Mouse (Mus musculus) embryonic facial prominence, embryonic 10.5 days (tissue): Measurements from ENCODE around the gene Bbx. TPM values are rescaled to one million over a fixed set of nuclear protein-coding genes. Genes with fewer than 3 reads are reported as not detected.

ENCODE experiments used
- DNase-seq: peaks from one replicate; pipeline ENCODE4 v3.0.0-alpha.2; 2017; ENCODE audit warnings: low spot score
- H3K27ac ChIP-seq: fragments of 300-500 bp; sonication (generic); replicated peaks from 2 replicates; pipeline ENCODE4 v1.5.1; 2016; ENCODE audit warnings: mild to moderate bottlenecking
- H3K27me3 ChIP-seq: fragments of 300-500 bp; sonication (generic); replicated peaks from 2 replicates; pipeline ENCODE4 v1.6.1; 2016; ENCODE audit warnings: low read depth, mild to moderate bottlenecking; ENCODE audit not compliant: poor library complexity, severe bottlenecking
- H3K36me3 ChIP-seq: fragments of 300-500 bp; sonication (generic); replicated peaks from 2 replicates; pipeline ENCODE4 v1.6.1; 2016; ENCODE audit warnings: mild to moderate bottlenecking, moderate library complexity
- H3K4me1 ChIP-seq: fragments of 300-500 bp; sonication (generic); 2 replicates; pipeline ENCODE4 v1.6.1; 2016
- H3K4me3 ChIP-seq: fragments of 300-500 bp; sonication (generic); 2 replicates; pipeline ENCODE4 v1.5.1; 2016; ENCODE audit warnings: mild to moderate bottlenecking, moderate library complexity
- H3K9me3 ChIP-seq: fragments of 300-500 bp; sonication (generic); 2 replicates; pipeline ENCODE4 v1.6.1; 2016; ENCODE audit warnings: mild to moderate bottlenecking
- WGBS: fragments of 180-500 bp; shearing (Covaris S2); methylation state at CpG from one replicate; pipeline ENCODE4 v1.1.7; 2016; 5-methylcytosine and 5-hydroxymethylcytosine counted together
- polyA plus RNA-seq: library from polyadenylated mRNA; unstranded; fragments of >200 nt; fragmentation: Nextera tagmentation; extraction: Ambion mirVana; gene quantifications from 2 replicates; pipeline ENCODE4 v1.2.1, GENCODE M21; 2016

Gene Bbx
- polyA plus RNA-seq, 1 experiment from 2014 or later, result 44.6 TPM

DNA sequence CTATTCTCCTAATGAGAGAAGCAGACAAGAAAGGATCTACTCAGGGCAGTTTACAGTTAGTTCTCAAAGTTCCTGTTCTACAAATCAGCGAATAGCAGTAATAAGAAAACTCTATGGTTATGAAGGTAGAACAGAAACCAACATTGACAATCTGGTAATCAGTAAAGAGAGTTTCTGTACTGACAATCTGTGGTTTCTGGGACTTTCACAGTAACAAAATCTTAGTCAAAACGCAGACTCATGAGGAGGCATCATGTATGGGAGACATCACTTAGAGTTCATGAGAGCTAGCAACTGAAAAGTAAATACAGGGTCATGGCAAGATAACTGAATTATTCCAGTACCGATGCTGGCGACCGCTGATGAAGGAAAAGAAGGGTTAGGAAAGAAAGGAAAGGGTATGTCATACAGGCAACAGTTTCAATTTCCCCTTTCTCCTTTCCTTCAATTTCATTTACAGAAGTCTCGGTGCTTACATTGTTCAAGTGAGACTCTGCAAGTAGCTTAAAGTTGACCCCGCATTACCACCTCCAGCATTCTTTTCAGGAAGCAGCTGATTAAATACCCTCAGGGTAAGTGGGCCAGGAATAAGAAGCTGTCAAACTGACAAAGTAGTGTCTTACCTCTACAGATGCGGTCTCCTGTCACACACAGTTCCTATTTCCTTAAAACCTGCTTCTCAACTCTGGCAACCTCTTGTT is 133.3 kb downstream of the Bbx start:
- H3K36me3 ChIP-seq, result no peaks in the 10 kb centered on the region
- H3K9me3 ChIP-seq, result no peaks in the 10 kb centered on the region
- peaks cover 11% of the 10 kb centered on the region for H3K4me1 ChIP-seq
- H3K4me3 ChIP-seq, result no peak overlapping the region
- H3K27me3 ChIP-seq, result no peaks in the 10 kb centered on the region
- no peak overlapping the region for H3K27ac ChIP-seq
- DNase-seq, result no peak
- 59% methylated on average over 8 of the region's 8 CpGs for WGBS

DNA sequence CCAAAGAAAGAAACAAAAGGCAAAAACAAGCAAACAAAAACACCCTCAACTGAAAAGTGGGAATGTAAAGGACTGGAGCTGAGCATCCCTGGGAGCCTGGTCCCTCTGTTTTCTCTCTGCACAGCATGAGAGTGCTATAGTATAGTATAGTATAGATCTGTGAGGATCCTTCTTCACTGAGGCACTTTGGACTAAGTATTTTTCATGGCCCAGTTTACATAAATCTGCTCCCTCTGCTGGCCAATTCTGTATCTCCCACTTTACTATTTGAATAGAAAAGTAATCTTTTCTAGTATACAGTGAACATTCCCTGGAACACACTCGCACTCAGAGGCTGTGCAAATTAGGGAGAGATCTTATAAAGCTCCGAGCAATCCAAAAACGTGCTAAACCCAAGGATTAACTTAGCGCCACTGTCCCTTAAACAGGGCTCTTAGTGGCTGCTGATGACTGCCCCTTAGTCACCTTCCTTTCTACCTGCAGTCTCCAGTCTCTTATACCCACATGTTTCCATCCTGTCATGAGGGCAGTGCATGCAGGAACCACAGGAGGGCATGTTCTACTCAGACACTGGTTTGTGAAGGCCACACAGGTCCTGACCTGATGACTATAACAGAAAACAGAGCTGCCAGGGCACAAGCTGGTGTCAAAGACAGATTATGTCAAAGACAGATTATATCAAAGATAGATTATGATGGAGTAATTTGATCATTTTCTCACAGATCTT is 138.5 kb downstream of the Bbx start:
- no peaks in the 10 kb centered on the region for H3K9me3 ChIP-seq
- no peaks in the 10 kb centered on the region for H3K27me3 ChIP-seq
- no peaks in the 10 kb centered on the region for H3K36me3 ChIP-seq
- H3K27ac ChIP-seq, result no peak overlapping the region
- 83% methylated on average over 4 of the region's 4 CpGs for WGBS
- no peak for DNase-seq
- H3K4me1 ChIP-seq, result no peaks in the 10 kb centered on the region
- no peak overlapping the region for H3K4me3 ChIP-seq

DNA sequence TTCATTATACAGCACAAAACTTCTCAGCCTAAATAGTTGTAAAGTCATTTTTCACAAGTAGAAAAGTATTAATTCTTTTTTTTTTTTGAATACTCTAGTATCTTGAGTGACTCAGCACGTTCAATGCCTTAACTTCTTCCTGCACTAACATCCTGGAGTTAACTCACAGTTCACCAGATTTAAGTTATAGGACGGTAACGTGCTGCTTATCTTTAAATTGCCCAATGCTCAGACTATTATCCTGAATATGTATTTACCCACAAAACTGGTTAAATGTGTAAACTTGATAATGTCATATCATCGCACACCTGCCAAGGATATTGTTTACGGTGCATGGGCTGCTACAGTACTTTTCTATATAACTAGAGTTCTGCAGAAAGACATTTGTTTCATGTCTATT is 139.4 kb downstream of the Bbx start:
- Histone ChIP-seq H3K27ac (no peak overlapping the region), H3K4me3 (no peak overlapping the region), H3K9me3 (no peaks in the 10 kb centered on the region), H3K4me1 (no peaks in the 10 kb centered on the region), H3K27me3 (no peaks in the 10 kb centered on the region), H3K36me3 (no peaks in the 10 kb centered on the region)
- 94% methylated on average over 5 of the region's 5 CpGs for WGBS
- DNase-seq, result no peak

DNA sequence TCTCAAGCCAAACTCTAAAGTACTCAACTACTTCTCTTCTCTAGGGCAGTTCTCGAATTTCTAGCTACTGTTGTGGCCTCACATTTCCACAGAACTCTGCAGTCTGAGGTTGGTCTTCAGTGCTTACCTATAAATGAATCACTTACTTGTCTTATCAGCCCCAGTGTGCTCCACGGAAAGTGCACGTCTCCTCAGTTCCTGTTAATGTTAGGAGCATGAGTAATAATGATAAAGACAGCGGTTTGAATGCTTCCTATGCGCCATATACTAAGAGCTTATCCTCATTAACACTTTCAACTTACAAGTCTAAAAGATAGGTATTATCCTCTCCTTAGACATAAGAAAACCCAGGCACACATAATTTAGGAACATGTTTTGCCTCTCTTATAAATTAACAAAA is 142.4 kb downstream of the Bbx start:
- 88% methylated on average over 5 of the region's 5 CpGs for WGBS
- DNase-seq, result no peak
- Histone ChIP-seq H3K27me3 (no peaks in the 10 kb centered on the region), H3K27ac (no peak overlapping the region), H3K9me3 (no peaks in the 10 kb centered on the region), H3K4me1 (no peaks in the 10 kb centered on the region), H3K36me3 (no peaks in the 10 kb centered on the region), H3K4me3 (no peak overlapping the region)

DNA sequence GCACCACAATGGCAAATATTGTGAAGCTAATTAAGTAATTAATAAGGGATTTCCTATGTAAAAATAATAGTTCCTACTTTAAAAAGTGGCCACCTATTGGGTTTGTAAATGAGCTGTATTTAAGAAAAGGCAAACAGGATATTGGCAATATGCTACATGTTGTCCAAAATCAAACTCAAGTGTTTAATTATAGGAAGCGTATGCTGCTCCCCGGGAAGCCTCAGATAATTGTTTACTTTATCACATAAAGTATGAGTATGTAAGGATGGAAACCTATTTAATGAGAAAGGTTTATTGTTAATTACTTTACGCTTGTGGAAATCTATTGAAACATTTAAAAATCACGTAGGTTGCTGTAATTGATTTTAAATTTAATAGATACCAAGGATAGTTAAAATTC is 159.4 kb downstream of the Bbx start:
- no peaks in the 10 kb centered on the region for H3K4me1 ChIP-seq
- no peak overlapping the region for H3K4me3 ChIP-seq
- DNase-seq, result no peak
- H3K27me3 ChIP-seq, result no peaks in the 10 kb centered on the region
- 92% methylated on average over 4 of the region's 4 CpGs for WGBS
- no peak overlapping the region for H3K27ac ChIP-seq
- peaks cover 9% of the 10 kb centered on the region; the same call in 1 of the 2 replicates for H3K36me3 ChIP-seq
- H3K9me3 ChIP-seq, result no peaks in the 10 kb centered on the region

DNA sequence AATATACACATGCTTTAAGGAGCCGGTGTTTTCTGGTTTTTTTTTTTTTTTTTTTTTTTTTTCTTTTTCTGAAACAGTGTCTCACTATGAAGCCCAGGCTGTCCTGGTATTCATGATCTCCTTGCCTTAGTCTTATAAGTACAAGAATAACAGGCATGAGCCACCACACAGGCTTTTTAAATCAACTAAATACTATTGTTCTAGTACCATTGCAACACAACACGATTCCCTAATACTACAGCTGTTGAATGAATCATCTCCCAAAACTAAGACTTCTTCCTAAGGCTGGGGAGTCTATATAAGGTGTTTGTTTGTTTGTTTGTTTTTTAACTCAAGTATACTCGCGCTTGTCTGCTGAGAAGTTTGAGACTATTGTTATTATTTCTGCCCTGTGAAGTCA is 169.5 kb downstream of the Bbx start:
- Histone ChIP-seq H3K9me3 (no peaks in the 10 kb centered on the region), H3K27ac (no peak overlapping the region), H3K27me3 (no peaks in the 10 kb centered on the region), H3K4me1 (no peaks in the 10 kb centered on the region), H3K4me3 (no peak overlapping the region), H3K36me3 (peaks cover 21% of the 10 kb centered on the region)
- 89% methylated on average over 4 of the region's 4 CpGs for WGBS
- no peak for DNase-seq

DNA sequence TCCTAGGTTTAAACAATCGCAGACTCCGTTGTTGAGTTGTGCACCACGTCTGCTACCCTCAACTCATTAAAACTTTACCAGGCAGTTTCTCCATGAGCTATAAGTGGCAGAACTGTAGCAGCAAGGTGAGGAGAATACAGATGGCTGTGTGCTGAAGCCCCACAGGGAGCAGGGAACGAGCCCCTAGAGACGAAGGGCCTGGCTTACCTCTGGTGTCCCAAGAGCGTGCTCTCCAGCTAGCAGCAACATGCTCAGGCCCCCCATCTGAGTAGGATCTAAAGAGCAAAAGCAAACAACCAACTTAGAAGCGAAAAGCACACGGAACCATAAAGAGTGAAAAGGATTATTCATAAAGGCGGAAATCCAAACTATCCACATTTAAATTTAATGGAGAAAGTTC is 170.0 kb downstream of the Bbx start:
- Histone ChIP-seq H3K36me3 (peaks cover 21% of the 10 kb centered on the region), H3K9me3 (no peaks in the 10 kb centered on the region), H3K4me3 (no peak overlapping the region), H3K27ac (no peak overlapping the region), H3K27me3 (no peaks in the 10 kb centered on the region), H3K4me1 (no peaks in the 10 kb centered on the region)
- no peak for DNase-seq
- 96% methylated on average over 9 of the region's 9 CpGs for WGBS

DNA sequence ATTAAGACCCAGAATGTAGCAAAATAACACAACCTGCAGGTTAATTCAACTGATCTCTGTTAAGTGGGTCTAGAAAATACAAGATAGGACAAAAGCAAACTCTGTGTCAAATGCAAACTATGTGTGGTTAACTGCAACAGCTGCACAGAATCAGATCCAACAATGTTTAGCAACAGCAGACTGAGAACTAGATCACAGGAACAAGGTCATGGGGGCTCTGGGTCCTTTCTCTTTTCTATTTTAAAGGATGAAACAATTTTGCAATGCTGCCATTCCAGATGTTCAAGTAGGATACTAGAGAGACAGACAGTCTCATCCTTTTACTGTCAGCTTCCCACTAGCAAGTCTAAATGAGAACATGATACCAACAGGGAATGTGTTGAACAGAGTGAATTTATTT is 170.4 kb downstream of the Bbx start:
- no peaks in the 10 kb centered on the region for H3K27me3 ChIP-seq
- H3K27ac ChIP-seq, result no peak overlapping the region
- H3K4me3 ChIP-seq, result no peak overlapping the region
- H3K4me1 ChIP-seq, result no peaks in the 10 kb centered on the region
- H3K9me3 ChIP-seq, result no peaks in the 10 kb centered on the region
- DNase-seq, result no peak
- H3K36me3 ChIP-seq, result peaks cover 21% of the 10 kb centered on the region

DNA sequence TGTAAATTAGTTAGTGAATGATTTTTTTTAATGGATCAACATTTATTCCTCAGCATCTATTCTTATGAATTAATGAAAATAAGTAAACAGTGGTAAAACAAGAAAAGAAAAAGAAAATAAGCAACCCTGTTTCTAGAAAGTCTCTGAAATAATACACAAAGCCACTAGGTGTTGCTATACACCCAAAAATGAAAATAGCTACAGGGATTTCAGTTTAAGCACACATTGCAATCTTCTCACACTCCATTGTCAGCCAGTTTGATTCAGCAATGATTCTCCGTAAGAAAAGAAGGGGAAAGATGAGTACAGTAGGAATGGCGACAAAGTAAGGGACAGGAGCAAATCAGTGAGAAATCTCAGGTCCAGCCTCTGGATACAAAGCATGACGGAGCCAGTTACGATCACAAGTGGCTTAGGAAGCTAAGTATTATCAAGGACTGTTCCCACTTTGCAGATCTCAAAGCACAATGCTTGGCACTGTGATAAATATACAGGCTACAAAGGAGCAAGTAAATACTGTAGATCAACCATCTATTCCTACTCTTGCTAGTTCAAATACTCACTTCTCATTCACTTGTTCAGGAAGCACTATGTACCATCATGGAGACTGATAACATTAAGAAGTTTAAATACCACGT is 177.5 kb downstream of the Bbx start:
- Histone ChIP-seq H3K9me3 (no peaks in the 10 kb centered on the region), H3K4me1 (no peaks in the 10 kb centered on the region), H3K36me3 (no peaks in the 10 kb centered on the region), H3K27me3 (no peaks in the 10 kb centered on the region), H3K27ac (no peak overlapping the region), H3K4me3 (no peak overlapping the region)
- WGBS, result 85% methylated on average over 5 of the region's 5 CpGs
- DNase-seq, result no peak

DNA sequence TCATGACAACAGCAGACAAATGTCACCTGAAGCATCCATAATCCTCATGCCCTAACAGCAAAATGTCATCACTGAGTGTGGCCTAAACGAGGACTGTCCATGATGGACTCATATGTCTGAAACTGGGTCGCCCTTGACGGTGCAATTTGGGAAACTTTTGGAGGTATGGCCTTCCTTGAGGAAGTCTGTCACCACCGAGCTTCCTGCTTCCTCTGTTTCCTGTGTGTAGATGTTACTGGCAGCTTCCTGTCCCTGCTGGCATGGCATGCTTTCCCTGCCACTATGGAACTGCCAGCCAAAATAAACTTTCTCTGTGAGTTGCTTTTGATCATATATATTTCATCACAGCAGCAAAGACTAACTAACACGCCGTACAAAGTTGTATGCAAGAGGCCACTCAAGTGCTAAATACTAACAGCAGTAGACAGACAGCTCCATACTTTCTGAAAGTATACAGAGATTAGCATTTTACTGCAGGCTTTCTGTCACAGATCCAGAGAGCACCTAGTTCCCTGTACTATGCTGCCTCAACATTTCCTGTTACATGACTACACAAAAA is 180.7 kb downstream of the Bbx start:
- 91% methylated on average over 6 of the region's 6 CpGs for WGBS
- H3K27ac ChIP-seq, result no peak overlapping the region
- no peaks in the 10 kb centered on the region for H3K4me1 ChIP-seq
- H3K9me3 ChIP-seq, result no peaks in the 10 kb centered on the region
- H3K4me3 ChIP-seq, result no peak overlapping the region
- no peaks in the 10 kb centered on the region for H3K27me3 ChIP-seq
- peaks cover 10% of the 10 kb centered on the region; the same call in 1 of the 2 replicates for H3K36me3 ChIP-seq
- no peak for DNase-seq

DNA sequence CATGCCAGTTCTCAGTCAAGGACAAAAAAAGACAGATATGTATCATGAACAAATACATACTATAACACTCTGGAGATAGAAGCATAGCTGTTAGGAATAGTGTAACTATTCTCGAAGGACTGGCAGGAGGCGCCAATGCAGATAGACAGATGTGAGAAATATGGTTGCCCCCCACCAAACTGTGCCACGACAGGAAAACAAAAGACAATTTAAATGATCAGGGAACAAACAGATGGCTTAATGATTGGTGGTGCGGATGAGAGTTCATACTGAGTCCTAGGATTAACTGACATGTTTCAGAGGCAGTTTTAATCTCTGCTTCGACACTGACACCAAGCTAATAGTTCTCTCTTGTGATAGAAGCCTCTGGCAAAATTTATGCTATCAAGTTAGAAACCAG is 181.7 kb downstream of the Bbx start:
- peaks cover 10% of the 10 kb centered on the region; the same call in 1 of the 2 replicates for H3K36me3 ChIP-seq
- DNase-seq, result no peak
- H3K4me3 ChIP-seq, result no peak overlapping the region
- 88% methylated on average over 5 of the region's 5 CpGs for WGBS
- no peak overlapping the region for H3K27ac ChIP-seq
- no peaks in the 10 kb centered on the region for H3K4me1 ChIP-seq
- H3K9me3 ChIP-seq, result no peaks in the 10 kb centered on the region
- no peaks in the 10 kb centered on the region for H3K27me3 ChIP-seq

DNA sequence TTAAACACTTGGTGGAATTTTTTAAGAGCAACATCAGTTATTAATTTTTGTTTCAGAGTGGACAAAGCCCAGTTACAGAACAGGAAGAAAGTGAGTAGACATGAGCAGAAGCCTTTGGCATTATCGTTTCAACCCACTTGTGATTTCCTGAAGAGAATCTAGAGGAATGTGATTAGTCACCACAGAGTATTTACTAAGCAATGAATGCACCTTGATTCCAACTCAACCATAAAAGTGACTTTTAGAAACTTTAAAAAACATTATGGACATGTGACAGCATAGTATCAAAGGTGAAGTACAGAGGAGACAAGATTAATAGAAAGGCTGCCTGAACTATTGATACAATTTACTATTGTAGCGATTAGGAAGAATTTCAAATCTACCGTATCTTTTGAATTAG is 183.2 kb downstream of the Bbx start:
- H3K9me3 ChIP-seq, result no peaks in the 10 kb centered on the region
- H3K36me3 ChIP-seq, result peaks cover 10% of the 10 kb centered on the region; the same call in 1 of the 2 replicates
- no peaks in the 10 kb centered on the region for H3K4me1 ChIP-seq
- no peaks in the 10 kb centered on the region for H3K27me3 ChIP-seq
- 92% methylated on average over 3 of the region's 3 CpGs for WGBS
- no peak overlapping the region for H3K27ac ChIP-seq
- DNase-seq, result no peak
- H3K4me3 ChIP-seq, result no peak overlapping the region

DNA sequence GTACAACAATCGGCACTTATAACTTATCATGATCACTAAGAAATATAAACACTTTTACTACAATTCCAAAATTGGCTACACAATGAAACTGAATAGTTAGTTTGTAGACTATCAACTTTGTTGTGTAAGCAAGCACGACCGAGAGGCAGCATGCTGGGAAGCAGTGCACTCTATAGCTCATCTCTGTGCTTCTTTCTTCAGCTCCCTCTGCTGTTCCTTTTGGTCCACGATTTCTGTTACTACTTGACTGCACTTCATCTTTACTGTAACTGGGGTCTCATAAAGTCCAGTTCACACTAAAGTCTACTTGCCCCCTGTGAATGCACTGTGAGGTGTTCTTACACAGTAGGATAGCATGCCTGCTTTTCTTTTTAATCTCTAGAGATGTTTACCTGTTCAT is 189.7 kb downstream of the Bbx start:
- WGBS, result 82% methylated on average over 4 of the region's 4 CpGs
- Histone ChIP-seq H3K36me3 (peaks cover 18% of the 10 kb centered on the region), H3K4me1 (no peaks in the 10 kb centered on the region)

More for the DNA sequence above, 189.7 kb downstream of the Bbx start:
- Histone ChIP-seq H3K4me3 (no peak overlapping the region), H3K9me3 (no peaks in the 10 kb centered on the region), H3K27me3 (no peaks in the 10 kb centered on the region), H3K27ac (no peak overlapping the region)
- no peak for DNase-seq
